Mouse (Mus musculus) CH12.LX (cell line): ENCODE results near the gene Orai1. TPM values are rescaled to one million over a fixed set of nuclear protein-coding genes. Genes with fewer than 3 reads are reported as not detected.

Experiments used
- DNase-seq: peaks from one replicate; pipeline ENCODE4 v3.0.0-alpha.2; 2013; ENCODE audit errors: extremely low read depth
- H3K27ac ChIP-seq: 2 replicates; pipeline ENCODE4 v1.5.1; 2012; ENCODE audit warnings: low read depth, mild to moderate bottlenecking, control low read depth, moderate library complexity; ENCODE audit not compliant: insufficient read depth
- H3K27me3 ChIP-seq: replicated peaks from 2 replicates; pipeline ENCODE3; 2012; ENCODE audit warnings: inconsistent platforms
- H3K36me3 ChIP-seq, 2 experiments: replicated peaks in 1 of 2; 2 replicates each; pipeline versions ENCODE3 to v1.6.1; 2012; ENCODE audit warnings: inconsistent platforms in 1 of 2, low read length in 1 of 2, mild to moderate bottlenecking in 1 of 2, mixed read lengths in 1 of 2, moderate library complexity in 1 of 2; ENCODE audit not compliant: control insufficient read depth in 1 of 2, insufficient read depth in 1 of 2
- H3K4me1 ChIP-seq, 2 experiments: 2 replicates each; pipeline ENCODE4 v1.6.1; 2012; ENCODE audit warnings: inconsistent platforms in 1 of 2, moderate library complexity in 1 of 2; ENCODE audit not compliant: insufficient read depth in 2 of 2, control insufficient read depth in 1 of 2
- H3K4me2 ChIP-seq: 2 replicates; pipeline ENCODE4 v1.6.1; 2012; ENCODE audit warnings: low read depth, mild to moderate bottlenecking, control low read depth; ENCODE audit not compliant: poor library complexity, insufficient read depth, severe bottlenecking
- H3K4me3 ChIP-seq, 3 experiments: fragments of 150-350 bp in 1 of 3; sonication (generic) in 1 of 3; replicated peaks in 1 of 3; 2 replicates each; pipeline versions ENCODE3 to v1.5.1; 2011 to 2012; ENCODE audit warnings: low read depth in 2 of 3, low read length in 2 of 3, mild to moderate bottlenecking in 2 of 3, moderate library complexity in 2 of 3, control low read depth in 1 of 3, improper control_type of control experiment in 1 of 3, inconsistent platforms in 1 of 3, mixed read lengths in 1 of 3; ENCODE audit not compliant: poor library complexity in 1 of 3
- H3K79me2 ChIP-seq: replicated peaks from 2 replicates; pipeline ENCODE4 v1.6.1; 2012; ENCODE audit warnings: mild to moderate bottlenecking, moderate library complexity; ENCODE audit not compliant: control insufficient read depth, poor library complexity, insufficient read depth, severe bottlenecking; ENCODE audit errors: extremely low read depth
- H3K9ac ChIP-seq: 2 replicates; pipeline ENCODE4 v1.6.1; 2012; ENCODE audit warnings: low read depth, mild to moderate bottlenecking, control low read depth, moderate library complexity; ENCODE audit not compliant: insufficient read depth
- H3K9me3 ChIP-seq: replicated peaks from 2 replicates; pipeline ENCODE3; 2012; ENCODE audit warnings: low read length, inconsistent platforms, mixed read lengths
- BHLHE40 ChIP-seq: IDR thresholded peaks from 2 replicates; pipeline ENCODE4 v1.6.1; 2011; ENCODE audit warnings: mild to moderate bottlenecking, low read depth, low read length, improper control_type of control experiment
- CHD1 ChIP-seq: IDR thresholded peaks from 2 replicates; pipeline ENCODE4 v1.6.1; 2012; ENCODE audit warnings: low read depth, low read length, improper control_type of control experiment, inconsistent platforms
- CHD2 ChIP-seq: IDR thresholded peaks from 2 replicates; pipeline ENCODE4 v1.6.1; 2011; ENCODE audit warnings: low read length, improper control_type of control experiment
- CTCF ChIP-seq, 2 experiments: IDR thresholded peaks in 1 of 2; conservative IDR thresholded peaks in 1 of 2; 2 replicates each; pipeline ENCODE4 v1.5.1; 2011 to 2012; ENCODE audit warnings: low read depth in 2 of 2, low read length in 2 of 2, improper control_type of control experiment in 1 of 2, inconsistent platforms in 1 of 2, mild to moderate bottlenecking in 1 of 2, moderate library complexity in 1 of 2
- E2F4 ChIP-seq: IDR thresholded peaks from 2 replicates; pipeline ENCODE4 v1.6.1; 2011; ENCODE audit warnings: low read depth, low read length, improper control_type of control experiment; ENCODE audit not compliant: insufficient replicate concordance
- ELF1 ChIP-seq: IDR thresholded peaks from 2 replicates; pipeline ENCODE4 v1.6.1; 2014; ENCODE audit warnings: low read depth, mild to moderate bottlenecking, inconsistent platforms, low read length, improper control_type of control experiment
- EP300 ChIP-seq: IDR thresholded peaks from 2 replicates; pipeline ENCODE4 v1.6.1; 2011; ENCODE audit warnings: low read length, improper control_type of control experiment
- ETS1 ChIP-seq: conservative IDR thresholded peaks from 2 replicates; pipeline ENCODE4 v1.6.1; 2012; ENCODE audit warnings: low read depth, mild to moderate bottlenecking, inconsistent platforms, low read length, improper control_type of control experiment, moderate library complexity
- GABPA ChIP-seq: IDR thresholded peaks from 2 replicates; pipeline ENCODE4 v1.6.1; 2012; ENCODE audit warnings: low read depth, low read length, improper control_type of control experiment, inconsistent platforms; ENCODE audit not compliant: insufficient replicate concordance
- HCFC1 ChIP-seq: IDR thresholded peaks from 2 replicates; pipeline ENCODE4 v1.6.1; 2012; ENCODE audit warnings: low read depth, mild to moderate bottlenecking, inconsistent platforms, low read length, improper control_type of control experiment
- JUN ChIP-seq: IDR thresholded peaks from 2 replicates; pipeline ENCODE4 v1.6.1; 2011; ENCODE audit warnings: low read depth, mild to moderate bottlenecking, low read length, improper control_type of control experiment, moderate library complexity; ENCODE audit not compliant: insufficient read depth
- JUND ChIP-seq: conservative IDR thresholded peaks from 2 replicates; pipeline ENCODE4 v1.6.1; 2011; ENCODE audit warnings: low read depth, low read length, improper control_type of control experiment
- KAT2A ChIP-seq: IDR thresholded peaks from 2 replicates; pipeline ENCODE4 v1.6.1; 2012; ENCODE audit warnings: low read length, improper control_type of control experiment, inconsistent platforms; ENCODE audit not compliant: insufficient replicate concordance
- MAFK ChIP-seq: IDR thresholded peaks from 2 replicates; pipeline ENCODE4 v1.6.1; 2011; ENCODE audit warnings: low read length, improper control_type of control experiment; ENCODE audit not compliant: insufficient replicate concordance
- MAX ChIP-seq: IDR thresholded peaks from 2 replicates; pipeline ENCODE4 v1.6.1; 2011; ENCODE audit warnings: low read length, improper control_type of control experiment
- MAZ ChIP-seq: IDR thresholded peaks from 2 replicates; pipeline ENCODE4 v1.6.1; 2012; ENCODE audit warnings: low read depth, mild to moderate bottlenecking, inconsistent platforms, low read length, improper control_type of control experiment, moderate library complexity
- MEF2A ChIP-seq: IDR thresholded peaks from 2 replicates; pipeline ENCODE4 v1.6.1; 2014; ENCODE audit warnings: low read depth, mild to moderate bottlenecking, inconsistent platforms, low read length, improper control_type of control experiment, borderline replicate concordance
- MXI1 ChIP-seq: IDR thresholded peaks from 2 replicates; pipeline ENCODE4 v1.6.1; 2011; ENCODE audit warnings: mild to moderate bottlenecking, low read depth, low read length, improper control_type of control experiment
- MYC ChIP-seq: IDR thresholded peaks from 2 replicates; pipeline ENCODE4 v1.6.1; 2011; ENCODE audit warnings: low read depth, mild to moderate bottlenecking, improper control_type of control experiment, low read length
- NELFE ChIP-seq: IDR thresholded peaks from 2 replicates; pipeline ENCODE4 v1.6.1; 2011; ENCODE audit warnings: low read depth, low read length, improper control_type of control experiment
- NRF1 ChIP-seq: IDR thresholded peaks from 2 replicates; pipeline ENCODE4 v1.6.1; 2014; ENCODE audit warnings: low read depth, mild to moderate bottlenecking, inconsistent platforms, low read length, improper control_type of control experiment, moderate library complexity
- PAX5 ChIP-seq: IDR thresholded peaks from 2 replicates; pipeline ENCODE4 v1.6.1; 2012; ENCODE audit warnings: low read length, inconsistent platforms, mixed read lengths
- POLR2A ChIP-seq: IDR thresholded peaks from 2 replicates; pipeline ENCODE4 v1.6.1; 2011; ENCODE audit warnings: low read depth, mild to moderate bottlenecking, improper control_type of control experiment, low read length
- POLR2AphosphoS2 ChIP-seq: IDR thresholded peaks from 2 replicates; pipeline ENCODE4 v1.6.1; 2011; ENCODE audit warnings: low read depth, low read length, improper control_type of control experiment
- RAD21 ChIP-seq: IDR thresholded peaks from 2 replicates; pipeline ENCODE4 v1.6.1; 2011; ENCODE audit warnings: low read depth, mild to moderate bottlenecking, low read length, improper control_type of control experiment, moderate library complexity
- RCOR1 ChIP-seq: conservative IDR thresholded peaks from 2 replicates; pipeline ENCODE4 v1.6.1; 2012; ENCODE audit warnings: low read depth, mild to moderate bottlenecking, inconsistent platforms, low read length, improper control_type of control experiment
- SIN3A ChIP-seq: IDR thresholded peaks from 2 replicates; pipeline ENCODE4 v1.6.1; 2012; ENCODE audit warnings: low read length, improper control_type of control experiment, inconsistent platforms
- SMC3 ChIP-seq: IDR thresholded peaks from 2 replicates; pipeline ENCODE4 v1.6.1; 2011; ENCODE audit warnings: low read depth, low read length, improper control_type of control experiment
- TBP ChIP-seq: conservative IDR thresholded peaks from 2 replicates; pipeline ENCODE4 v1.6.1; 2011; ENCODE audit warnings: low read depth, low read length, improper control_type of control experiment
- TCF12 ChIP-seq: IDR thresholded peaks from 2 replicates; pipeline ENCODE4 v1.6.1; 2014; ENCODE audit warnings: low read depth, mild to moderate bottlenecking, inconsistent platforms, low read length, improper control_type of control experiment
- UBTF ChIP-seq: IDR thresholded peaks from 2 replicates; pipeline ENCODE4 v1.6.1; 2012; ENCODE audit warnings: low read depth, mild to moderate bottlenecking, inconsistent platforms, low read length, improper control_type of control experiment, moderate library complexity
- USF1 ChIP-seq: IDR thresholded peaks from 2 replicates; pipeline ENCODE4 v1.6.1; 2014; ENCODE audit warnings: low read depth, mild to moderate bottlenecking, inconsistent platforms, low read length, improper control_type of control experiment
- USF2 ChIP-seq: conservative IDR thresholded peaks from 2 replicates; pipeline ENCODE4 v1.6.1; 2011; ENCODE audit warnings: low read depth, low read length, improper control_type of control experiment
- ZC3H11A ChIP-seq: IDR thresholded peaks from 2 replicates; pipeline ENCODE4 v1.6.1; 2012; ENCODE audit warnings: low read depth, mild to moderate bottlenecking, inconsistent platforms, low read length, improper control_type of control experiment
- ZKSCAN1 ChIP-seq: IDR thresholded peaks from 2 replicates; pipeline ENCODE4 v1.6.1; 2012; ENCODE audit warnings: low read depth, inconsistent platforms, low read length, improper control_type of control experiment, borderline replicate concordance
- ZMIZ1 ChIP-seq: IDR thresholded peaks from 2 replicates; pipeline ENCODE4 v1.6.1; 2012; ENCODE audit warnings: low read depth, mild to moderate bottlenecking, inconsistent platforms, low read length, improper control_type of control experiment
- ZNF384 ChIP-seq: IDR thresholded peaks from 2 replicates; pipeline ENCODE4 v1.6.1; 2012; ENCODE audit warnings: low read depth, low read length, improper control_type of control experiment, inconsistent platforms
- dilution Hi-C: fragments of 300-500 bp; cut with MboI; formaldehyde crosslinking; loops from 2 replicates; pipeline ENCODE4 v1.14.3; 2020; ENCODE audit warnings: low sequenced_read_pairs; ENCODE audit not compliant: extremely low pct_unique_long_range_greater_than_20kb, extremely low pct_ligation_motif_present
- in situ Hi-C: fragments of 300-500 bp; cut with MboI; formaldehyde crosslinking; loops from 3 replicates; pipeline ENCODE4 v1.14.3; 2019; ENCODE audit warnings: low sequenced_read_pairs, low pct_ligation_motif_present, low pct_unique_long_range_greater_than_20kb, mixed read lengths
- polyA plus RNA-seq: library from polyadenylated mRNA; unstranded; fragments of >175 nt; gene quantifications from 2 replicates; pipeline ENCODE4 v1.2.1, GENCODE M21; 2012; ENCODE audit warnings: low read depth; ENCODE audit not compliant: insufficient read length
- total RNA-seq, 2 experiments: library from RNA; depleted of rRNA; stranded (reverse); fragments of 300-350 nt in 1 of 2; fragments of >200 nt in 1 of 2; gene quantifications; 2 replicates each; pipeline ENCODE4 v1.2.3; 2012 to 2014

The Orai1 gene
- total and polyA plus RNA-seq, 3 experiments: 17.4 to 27.7 (median 17.8) TPM

DNA sequence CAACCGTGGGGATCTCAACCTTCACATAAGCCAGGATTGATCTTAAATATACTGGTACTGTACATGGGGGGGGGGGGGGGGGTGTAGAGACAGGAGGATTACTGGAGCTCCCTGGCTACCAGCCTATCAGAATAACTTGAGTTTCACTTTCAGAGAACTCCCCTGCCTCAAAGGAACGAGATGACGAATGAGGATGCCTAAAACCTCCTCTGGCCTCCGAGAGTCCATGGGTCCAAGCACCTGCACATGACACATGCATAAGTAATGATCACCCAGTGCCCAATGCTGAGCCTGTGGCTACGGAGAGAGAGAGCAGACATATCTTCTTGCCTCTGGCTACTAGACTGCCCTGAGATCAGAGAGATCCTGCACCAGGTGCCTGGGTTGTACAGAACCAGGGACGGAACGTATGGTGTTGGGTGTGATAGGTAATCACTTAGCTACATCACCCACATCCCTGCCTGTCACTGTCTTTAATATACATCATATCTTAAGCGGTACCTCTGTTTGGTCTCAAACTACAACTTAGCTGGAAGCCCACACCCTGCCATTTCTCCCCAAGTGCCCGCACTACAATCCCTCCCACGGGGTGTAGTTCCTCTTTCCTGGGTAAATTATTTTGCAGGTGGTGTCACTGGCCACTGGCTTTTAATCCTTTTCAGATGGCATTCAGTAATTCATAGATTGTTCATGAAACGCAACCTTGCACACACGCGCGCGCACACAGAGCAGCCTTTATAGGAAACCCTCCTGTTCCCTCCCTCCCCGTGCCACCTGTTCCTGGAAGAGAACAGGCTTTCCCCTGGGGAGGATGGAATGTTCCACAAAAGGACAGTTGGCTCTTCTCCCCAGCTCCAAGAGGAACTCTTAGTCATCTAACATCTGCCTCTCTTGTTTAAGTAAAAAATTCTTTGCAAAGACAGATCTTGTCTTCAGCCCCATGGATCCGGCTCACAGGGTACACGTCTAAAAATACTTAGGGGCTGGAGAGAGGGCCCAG, 17.4 kb upstream of the Orai1 start:
- peaks cover 13 to 52% of the 10 kb centered on the region in 2 experiments for H3K4me1 ChIP-seq
- 0 out of 2 replicates have a peak, but pooled peaks cover 2% of the 10 kb centered on the region for H3K79me2 ChIP-seq
- H3K9ac ChIP-seq: peak overlapping the region; percentile 5; the same call in 1 of the 2 replicates
- no peaks in the 10 kb centered on the region for H3K27me3 ChIP-seq
- H3K4me2 ChIP-seq: peak overlapping the region; percentile 24; the same call in 1 of the 2 replicates
- no peaks in the 10 kb centered on the region for H3K9me3 ChIP-seq
- H3K4me3 ChIP-seq: no peak overlapping the region
- dilution Hi-C loops: no loop called here
- peak; percentile 30 for DNase-seq
- in situ Hi-C loops: no loop called here
- H3K36me3 ChIP-seq: peaks cover 0 to 15% of the 10 kb centered on the region in 2 experiments
- H3K27ac ChIP-seq: no peak overlapping the region
- TF ChIP-seq MYC: peak; percentile 77
- TF ChIP-seq TCF12: peak; percentile 70
- TF ChIP-seq CHD1: no peak
- no peak for TF ChIP-seq E2F4
- no peak for TF ChIP-seq USF2
- 0 out of 2 replicates have a peak, but pooled peaks have one; percentile 80 for TF ChIP-seq RCOR1
- 0 out of 2 replicates have a peak, but pooled peaks have one; percentile 27 for TF ChIP-seq JUND
- peak; percentile 47; the same call in 1 of the 2 replicates for TF ChIP-seq HCFC1
- TF ChIP-seq POLR2A: no peak
- TF ChIP-seq ETS1: peak; percentile 81
- no peak for TF ChIP-seq ZC3H11A
- TF ChIP-seq UBTF: no peak
- no peak for TF ChIP-seq ZKSCAN1
- TF ChIP-seq SMC3: no peak; the same call in 1 of the 2 replicates
- peak; percentile 55; the same call in 1 of the 2 replicates for TF ChIP-seq MEF2A
- TF ChIP-seq MAFK: 0 out of 2 replicates have a peak, but pooled peaks have one; percentile 22
- no peak for TF ChIP-seq KAT2A
- TF ChIP-seq CHD2: peak; percentile 27; the same call in 1 of the 2 replicates
- no peak for TF ChIP-seq NRF1
- TF ChIP-seq EP300: peak; percentile 65
- TF ChIP-seq GABPA: no peak
- no peak; the same call in 1 of the 2 replicates for TF ChIP-seq USF1
- no peak for TF ChIP-seq ZMIZ1
- TF ChIP-seq ELF1: no peak
- peak; percentile 69 for TF ChIP-seq MXI1
- peak; percentile 39; the same call in 1 of the 2 replicates for TF ChIP-seq MAZ
- TF ChIP-seq JUN: 0 out of 2 replicates have a peak, but pooled peaks have one; percentile 19
- TF ChIP-seq PAX5: no peak
- peak; percentile 95 for TF ChIP-seq BHLHE40
- no peak; the same call in 1 of the 2 replicates for TF ChIP-seq ZNF384
- TF ChIP-seq MAX: peak; percentile 78
- TF ChIP-seq POLR2AphosphoS2: no peak
- TF ChIP-seq CTCF (conservative IDR thresholded peaks at IDR 0.05 in 1 of 2, IDR thresholded peaks at IDR 0.05 in 1 of 2; ENCODE audit: low read depth in 2 of 2, low read length in 2 of 2): no peak
- no peak for TF ChIP-seq RAD21
- 0 out of 2 replicates have a peak, but pooled peaks have one; percentile 28 for TF ChIP-seq TBP
- TF ChIP-seq NELFE: no peak
- peak; percentile 59 for TF ChIP-seq SIN3A
